Mouse (Mus musculus): ENCODE results near the gene Vdr.

Gene Vdr

GRCm38 (mm10) chr15:97814703-97815102 lies 95.7 kb downstream of the Vdr start:
- in situ Hi-C loops (cut with MboI; ENCODE audit: low sequenced_read_pairs) = no loop called here

- in situ Hi-C loops (cut with MboI; ENCODE audit: low sequenced_read_pairs) = no loop called here
Measured at GRCm38 (mm10) chr15:97813452-97814204, 96.8 kb downstream of the Vdr start.

GRCm38 (mm10) chr15:97812875-97813274 lies 97.6 kb downstream of the Vdr start:
- in situ Hi-C loops (cut with MboI; ENCODE audit: low sequenced_read_pairs) = no loop called here

DNA sequence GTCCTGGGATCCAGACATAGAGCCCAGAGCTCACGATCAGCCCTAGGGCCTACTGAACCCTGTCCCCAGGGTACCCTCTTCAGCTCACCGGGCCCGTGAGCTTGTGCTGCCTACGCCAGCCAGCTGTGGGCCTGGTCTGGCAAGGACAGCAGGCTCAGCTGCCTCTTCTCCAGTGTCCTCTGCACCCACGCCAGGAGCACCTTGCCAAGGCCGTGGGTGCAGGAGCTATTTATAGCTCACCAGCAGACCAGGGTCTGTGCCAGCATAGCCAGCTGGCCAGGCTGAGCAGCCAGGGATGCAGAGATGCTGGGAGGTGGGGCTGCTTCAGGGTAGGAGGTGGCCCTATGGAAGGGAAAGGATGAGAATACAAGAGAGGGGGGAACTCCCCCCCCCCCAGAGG lies 98.3 kb downstream of the Vdr start:
- in situ Hi-C loops (cut with MboI; ENCODE audit: low sequenced_read_pairs) = no loop called here

DNA sequence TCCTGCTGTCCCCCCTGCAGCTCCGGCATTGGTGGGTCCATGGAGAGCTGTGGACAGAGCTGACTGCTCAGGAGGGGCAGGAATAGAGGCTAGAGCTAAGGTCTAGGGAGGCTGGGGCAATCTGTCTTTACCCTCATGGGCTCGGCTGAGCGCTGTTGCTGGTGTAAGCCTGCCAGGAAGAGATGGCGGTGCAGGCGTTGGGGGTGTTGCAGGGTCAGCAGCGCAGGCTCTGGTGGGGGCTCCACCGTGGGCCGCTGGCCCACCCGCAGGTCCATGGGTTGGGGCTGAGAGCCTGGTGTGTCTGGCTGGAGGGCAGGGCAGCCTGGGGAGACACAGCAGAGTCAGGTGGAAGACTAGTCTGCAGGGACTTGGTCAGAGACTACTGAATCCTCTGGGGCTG lies 99.1 kb downstream of the Vdr start:
- in situ Hi-C loops (cut with MboI; ENCODE audit: low sequenced_read_pairs) = no loop called here

GRCm38 (mm10) chr15:97810399-97810798 lies 100.0 kb downstream of the Vdr start:
- in situ Hi-C loops (cut with MboI; ENCODE audit: low sequenced_read_pairs) = no loop called here

DNA sequence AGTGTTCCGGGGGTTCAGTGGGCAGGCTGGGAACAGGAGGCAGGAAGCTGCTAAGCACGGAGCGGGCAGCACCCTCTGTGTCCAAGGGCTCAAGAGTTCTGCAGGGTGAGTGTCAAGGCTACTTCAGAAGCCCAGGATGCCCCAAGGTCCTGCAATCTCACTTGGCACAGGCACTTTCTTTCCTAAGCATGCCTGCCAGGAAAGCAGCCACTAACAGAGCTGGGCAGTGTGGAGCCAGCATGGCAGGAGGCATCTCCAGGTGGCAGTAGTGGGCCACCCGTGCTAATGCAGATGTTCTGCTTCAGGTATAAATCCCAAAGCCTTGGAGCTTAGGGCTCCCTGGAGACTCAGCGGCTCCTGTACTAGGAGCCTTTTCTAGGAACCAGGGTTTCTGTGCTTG lies 100.5 kb downstream of the Vdr start:
- in situ Hi-C loops (cut with MboI; ENCODE audit: low sequenced_read_pairs) = no loop called here

DNA sequence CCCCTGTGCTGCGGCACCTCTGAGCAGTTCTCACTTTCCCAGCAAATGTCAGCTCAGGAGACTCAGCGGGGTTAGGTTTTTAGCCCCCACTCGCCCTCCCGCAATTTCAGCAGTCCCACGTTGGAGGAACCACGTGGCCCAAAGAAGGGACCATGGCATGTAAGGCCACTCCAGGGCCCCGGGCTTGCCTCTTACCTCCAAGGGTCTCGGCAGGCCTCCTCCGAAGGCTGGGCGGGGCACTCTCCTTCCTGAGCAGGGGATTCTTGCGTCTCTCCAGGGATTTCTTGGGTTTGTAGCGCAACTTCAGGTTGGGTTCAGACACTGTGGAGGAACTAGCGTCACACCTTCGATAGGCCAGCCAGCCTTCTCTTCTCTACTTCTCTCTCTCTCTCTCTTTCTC lies 101.2 kb downstream of the Vdr start:
- in situ Hi-C loops (cut with MboI; ENCODE audit: low sequenced_read_pairs) = no loop called here

DNA sequence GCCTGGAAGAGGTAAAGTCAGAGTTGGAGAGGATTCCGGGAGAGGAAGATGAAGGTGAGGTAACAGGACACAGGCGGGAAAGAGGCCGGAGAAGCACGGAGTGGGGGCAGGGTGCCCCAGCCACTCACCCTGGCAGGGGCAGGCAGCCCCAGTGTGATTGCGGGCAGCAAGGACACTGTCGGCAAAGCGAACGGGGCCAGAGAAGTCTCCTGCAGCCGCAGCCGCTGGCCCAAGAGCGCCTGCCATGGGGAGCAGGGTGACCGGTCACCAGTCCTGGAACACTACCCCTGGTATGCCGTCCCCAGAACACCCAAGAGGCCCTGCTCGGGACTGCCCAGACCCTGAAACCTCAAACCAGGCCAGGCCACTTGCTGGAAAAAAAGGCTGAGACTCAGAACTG lies 101.9 kb downstream of the Vdr start:
- in situ Hi-C loops (cut with MboI; ENCODE audit: low sequenced_read_pairs) = no loop called here

DNA sequence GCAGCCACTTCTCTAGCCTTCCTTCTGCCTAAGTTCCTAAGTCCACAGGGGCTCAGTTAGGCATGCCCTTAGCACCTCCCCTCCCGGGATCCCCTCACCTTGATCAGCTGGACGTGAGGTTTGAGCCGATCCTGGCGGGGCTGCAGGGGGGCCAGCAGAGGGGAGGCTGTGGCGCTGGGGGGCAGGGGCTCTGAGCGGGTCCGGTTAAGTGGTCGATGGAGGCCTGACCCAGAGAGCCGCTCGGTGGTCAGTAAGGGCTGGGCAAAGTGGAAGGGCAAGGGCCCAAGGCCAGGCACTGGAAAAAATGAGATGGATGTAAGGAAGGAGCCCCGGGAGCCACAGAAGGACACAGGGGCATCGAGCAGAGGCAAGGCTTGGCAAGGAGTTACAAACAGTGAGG lies 102.6 kb downstream of the Vdr start:
- in situ Hi-C loops (cut with MboI; ENCODE audit: low sequenced_read_pairs) = no loop called here

All from CH12F3 (cell line).